Mouse (Mus musculus) left cerebral cortex, adult 11 months (tissue): ENCODE measurements around the gene Srl.

ENCODE experiments used
- DNase-seq: peaks from one replicate; pipeline ENCODE4 v3.0.0; 2022; ENCODE audit warnings: low spot score

The Srl gene

GRCm38 (mm10) chr16:4473231-4473630 is 68.4 kb downstream of the Srl start:
- no peak for DNase-seq

DNA sequence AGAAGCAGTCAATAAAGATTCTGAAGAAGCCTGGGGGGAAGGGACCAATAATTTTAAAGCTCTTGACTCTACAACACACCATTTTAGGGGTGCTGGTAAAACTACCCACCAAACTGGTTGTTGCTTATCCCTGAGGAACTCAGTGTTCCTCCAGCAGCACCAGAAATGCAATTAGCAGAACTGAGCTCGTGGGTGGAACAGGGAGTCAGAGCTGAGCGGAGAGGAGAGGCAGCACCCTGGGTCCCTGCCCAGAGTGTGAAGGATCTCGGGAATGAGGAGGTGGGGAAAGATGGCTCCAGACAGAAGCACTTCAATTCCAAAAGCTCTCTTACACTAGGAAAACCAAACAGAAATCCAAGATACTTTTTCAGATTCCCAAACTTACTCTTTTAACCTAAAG is 68.9 kb downstream of the Srl start:
- DNase-seq, result peak; percentile 71

DNA sequence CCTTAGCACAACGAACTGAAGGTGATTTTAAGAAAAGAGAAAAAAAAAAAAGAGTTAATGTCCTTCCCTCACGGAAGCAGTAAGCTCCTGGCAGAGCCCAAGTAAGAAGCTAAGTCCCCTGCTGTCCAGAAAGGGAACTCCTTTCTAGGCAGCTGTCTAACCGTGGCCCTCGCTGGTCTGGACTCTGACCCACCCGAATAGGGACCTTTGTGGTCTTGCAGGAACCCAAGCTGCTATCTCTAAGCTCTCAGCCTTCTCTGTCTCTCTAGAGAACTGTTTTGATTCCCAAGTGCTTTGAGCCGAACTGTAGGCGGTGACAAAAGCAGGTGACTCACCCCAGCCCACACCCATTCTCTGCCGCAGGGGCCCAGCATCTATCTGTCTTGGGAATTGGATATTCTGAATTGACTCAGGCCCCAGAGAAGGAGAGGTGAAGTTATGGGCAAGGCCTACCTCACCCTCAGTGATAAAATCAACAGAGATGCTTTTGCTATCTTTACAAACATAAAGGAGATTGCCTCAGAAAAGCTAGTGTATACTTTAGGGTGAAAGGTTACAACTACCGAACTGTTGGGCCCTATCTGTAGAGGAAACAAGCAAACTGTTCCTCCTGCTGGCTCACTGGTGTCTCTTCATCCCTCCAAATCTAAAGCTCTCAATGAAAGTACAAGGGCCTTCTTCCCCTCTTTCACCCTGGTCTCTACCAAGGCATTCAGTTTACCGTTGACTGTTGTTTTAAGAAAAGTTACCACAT is 71.8 kb downstream of the Srl start:
- DNase-seq, result no peak

DNA sequence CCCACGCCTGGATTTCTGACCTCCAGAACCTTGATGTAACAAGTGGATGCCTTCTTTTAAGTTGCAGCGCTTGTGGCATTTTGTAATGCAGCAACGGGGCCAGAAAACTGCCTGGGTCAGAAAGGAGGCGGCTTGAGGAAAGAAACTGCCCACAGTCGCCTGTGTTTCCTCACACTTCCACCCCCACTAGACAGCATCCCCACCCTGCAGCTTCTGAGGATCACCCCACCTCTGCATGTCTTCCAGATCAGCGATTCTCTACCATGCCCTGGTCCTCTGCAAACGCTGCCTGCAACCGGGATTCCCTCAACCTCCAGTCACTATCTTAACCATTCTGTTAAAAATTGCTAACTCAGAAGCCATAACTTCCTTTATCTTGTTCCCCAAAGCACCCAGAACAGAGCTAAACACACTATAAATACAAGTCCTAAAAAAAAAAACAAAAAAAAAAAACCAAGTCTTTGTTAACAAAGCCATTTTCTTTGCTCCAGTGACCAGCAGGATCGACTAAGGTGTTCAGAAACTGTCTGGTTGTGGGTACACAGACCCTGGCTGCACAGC is 77.0 kb downstream of the Srl start:
- no peak for DNase-seq

- no peak for DNase-seq
Observed at GRCm38 (mm10) chr16:4457927-4458326, 83.7 kb downstream of the Srl start.

- DNase-seq, result no peak
Observed at GRCm38 (mm10) chr16:4456391-4456790, 85.2 kb downstream of the Srl start.

GRCm38 (mm10) chr16:4455693-4456092 is 85.9 kb downstream of the Srl start:
- DNase-seq, result no peak

DNA sequence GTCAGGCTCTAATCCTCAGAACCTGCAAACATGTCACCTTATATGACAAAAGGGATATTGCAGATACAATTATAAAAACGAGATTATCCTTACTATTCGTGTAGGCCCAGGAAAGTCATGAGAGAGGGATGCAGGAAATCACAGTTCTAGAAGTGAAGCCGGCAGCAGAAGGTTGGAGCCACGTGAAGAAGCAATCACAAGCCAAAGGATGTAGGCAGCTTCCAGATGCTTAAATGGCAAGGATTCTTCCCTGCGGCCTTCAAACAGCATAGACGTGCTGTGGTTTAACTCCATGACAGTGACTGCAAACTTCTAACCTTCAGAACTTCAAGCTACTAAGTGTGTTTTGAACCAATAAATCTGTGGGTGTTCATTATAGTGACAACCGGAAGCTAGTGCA is 87.1 kb downstream of the Srl start:
- no peak for DNase-seq

GRCm38 (mm10) chr16:4449418-4449817 is 92.2 kb downstream of the Srl start:
- no peak for DNase-seq

GRCm38 (mm10) chr16:4448235-4448634 is 93.4 kb downstream of the Srl start:
- peak; percentile 49 for DNase-seq

DNA sequence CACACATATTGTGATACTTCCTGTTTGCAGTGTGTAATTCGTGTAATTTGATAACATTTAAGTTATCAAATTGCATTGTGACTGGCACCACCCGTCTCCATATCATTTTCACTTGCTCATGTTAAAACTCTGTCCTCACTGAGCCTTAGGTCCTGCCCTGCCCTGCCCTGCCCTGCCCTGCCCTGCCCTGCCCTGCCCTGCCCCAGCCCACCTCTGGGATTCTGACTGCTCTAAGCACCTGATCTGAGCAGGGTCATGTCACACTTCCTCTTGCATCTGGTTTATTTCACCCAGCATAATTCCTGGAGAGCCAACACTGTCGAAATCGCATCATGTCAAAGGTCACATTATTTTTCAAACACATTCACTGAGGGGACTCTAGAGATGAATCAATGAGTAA is 95.2 kb downstream of the Srl start:
- DNase-seq, result no peak

DNA sequence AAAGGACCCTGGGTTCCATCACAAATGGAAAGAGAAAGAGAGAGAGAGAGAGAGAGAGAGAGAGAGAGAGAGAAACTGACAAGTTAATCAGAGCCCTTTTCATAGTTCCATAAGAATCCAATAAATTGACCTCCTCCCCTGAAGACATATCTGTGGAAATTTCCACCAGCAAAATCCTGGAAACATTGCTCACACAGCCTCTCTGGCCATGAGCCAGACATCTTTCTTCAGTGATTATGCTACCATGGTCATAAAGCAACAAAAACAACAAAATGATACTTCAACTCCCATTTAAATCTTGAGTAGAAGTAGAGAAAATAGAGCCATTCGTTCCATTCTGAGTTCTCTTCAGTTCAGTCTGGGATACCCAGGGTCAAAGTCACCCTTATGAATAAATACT is 97.2 kb downstream of the Srl start:
- no peak for DNase-seq

DNA sequence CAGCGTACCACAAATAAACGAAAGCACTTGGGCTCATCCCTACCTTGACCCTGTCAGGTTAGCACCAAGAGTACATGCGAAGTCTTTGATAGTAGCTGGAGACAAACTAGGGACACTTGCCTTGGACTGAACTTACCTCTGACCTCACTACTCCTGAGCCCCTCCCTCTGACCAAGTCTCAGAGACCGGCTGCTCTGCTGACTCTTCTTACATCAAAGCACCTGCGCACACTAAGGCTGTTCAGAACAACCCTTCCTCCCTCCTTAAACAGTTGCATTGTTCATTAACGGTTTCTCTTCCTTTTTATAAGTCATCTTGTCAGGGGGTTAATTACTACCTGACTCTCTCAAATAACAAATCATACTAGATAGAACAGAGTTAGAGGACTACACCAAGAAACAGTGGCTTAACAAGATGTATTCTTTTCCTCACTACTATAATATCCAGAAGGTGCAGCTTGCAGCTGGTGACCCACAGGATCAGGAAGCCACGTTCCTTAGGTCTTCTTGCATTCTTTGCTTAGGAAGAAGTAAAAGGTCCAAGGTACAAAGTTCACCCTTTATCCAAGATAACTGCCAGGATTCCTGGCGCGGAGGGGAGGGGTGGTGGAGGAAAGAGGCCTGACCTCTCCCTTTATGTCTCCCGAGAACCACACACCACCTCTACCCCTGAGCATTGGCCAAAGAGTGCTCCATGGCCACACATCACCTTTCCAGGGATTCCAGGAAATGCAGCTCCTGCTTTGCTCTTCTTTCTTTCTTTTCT is 102.1 kb downstream of the Srl start:
- no peak for DNase-seq

- no peak for DNase-seq
Observed at GRCm38 (mm10) chr16:4436738-4437137, 104.9 kb downstream of the Srl start.

DNA sequence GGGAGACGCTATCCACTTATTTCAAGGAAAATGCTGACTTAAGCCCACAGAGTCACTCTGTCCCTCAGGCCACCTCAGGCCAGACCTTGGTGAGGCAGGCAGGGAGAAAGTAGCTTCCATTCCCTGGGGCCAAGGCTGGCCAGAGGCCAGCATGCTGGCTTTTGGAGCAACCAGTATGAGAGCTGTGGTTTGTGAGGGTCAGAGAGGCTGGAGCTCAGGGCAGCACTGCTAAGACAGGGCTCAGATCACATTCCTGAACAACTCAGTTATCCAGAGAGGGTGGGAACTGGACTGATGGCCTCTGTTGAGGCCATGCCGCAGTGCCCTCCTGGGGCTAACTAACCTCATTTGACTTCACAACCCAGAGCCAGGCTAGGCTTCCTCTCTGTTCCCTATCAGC is 106.2 kb downstream of the Srl start:
- no peak for DNase-seq

DNA sequence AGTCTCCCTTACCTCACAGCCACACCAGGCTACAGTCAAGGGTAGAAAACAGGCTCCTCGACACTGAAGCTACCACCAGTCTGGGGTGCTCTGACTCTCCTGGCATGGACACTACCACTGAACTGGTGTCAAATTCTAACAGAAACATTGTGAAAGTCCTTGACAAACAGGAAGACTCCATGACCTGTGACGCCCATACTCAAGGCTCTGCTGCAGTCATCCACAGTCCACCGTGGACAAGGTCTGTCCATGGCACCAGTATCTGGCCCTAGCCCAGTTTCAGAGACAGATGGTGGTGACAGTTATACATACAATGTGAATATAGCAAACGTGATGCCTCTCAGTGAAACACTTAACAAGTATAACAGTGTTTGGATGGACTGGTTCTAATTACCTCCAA is 109.8 kb downstream of the Srl start:
- no peak for DNase-seq

DNA sequence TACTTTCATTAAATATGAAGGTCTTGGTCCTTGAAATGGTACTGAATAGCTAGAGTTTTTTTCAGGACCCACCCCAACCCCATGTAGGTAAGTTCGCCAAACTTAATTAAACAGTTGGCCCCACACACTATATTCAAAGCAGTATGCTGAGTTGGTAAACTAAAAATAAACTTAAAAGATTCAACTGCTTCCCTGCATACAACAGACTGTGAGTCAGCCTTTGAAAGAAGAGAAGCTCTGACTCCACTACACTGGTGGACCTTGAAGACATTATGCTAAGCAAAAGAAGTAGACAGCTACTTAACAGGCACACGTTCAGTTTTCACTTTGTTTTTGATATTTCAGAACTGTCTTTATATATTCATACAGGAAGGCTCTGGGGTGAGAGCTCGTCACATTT is 110.6 kb downstream of the Srl start:
- DNase-seq, result no peak

DNA sequence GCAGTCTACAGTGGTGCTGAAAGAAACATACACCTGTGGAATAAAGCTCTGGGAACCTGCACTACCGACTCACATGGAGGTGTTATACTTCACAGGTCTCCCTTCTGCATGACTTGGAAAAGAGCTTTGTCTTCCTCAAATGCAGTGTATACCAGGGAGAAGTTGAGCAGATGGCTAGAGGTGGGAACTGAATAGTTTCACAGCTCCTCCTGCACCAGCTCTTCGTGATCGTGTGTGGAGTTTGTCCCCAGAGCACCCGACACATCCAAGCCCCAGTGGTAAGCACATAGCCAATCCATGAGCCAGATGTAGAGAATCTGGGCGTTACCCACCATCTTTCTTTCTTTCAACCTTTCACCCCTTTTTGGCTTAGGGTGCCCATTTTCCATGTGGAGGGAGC is 111.4 kb downstream of the Srl start:
- DNase-seq, result peak; percentile 28
